Mouse (Mus musculus) forebrain, embryonic 12.5 days (tissue): Measurements from ENCODE around the gene Ncoa1. TPM values are rescaled to one million over a fixed set of nuclear protein-coding genes. Genes with fewer than 3 reads are reported as not detected.
"Not testable (repeated sequence)": the region's sequence is repeated elsewhere in the genome, so short reads cannot be mapped to it uniquely, and the experiment has no call there.

Experiments used
- ATAC-seq: fragments of 200-750 bp; cut with Nextera tagmentation; 2 replicates; pipeline ENCODE4 v1.8.0; 2017; ENCODE audit warnings: moderate TSS enrichment; ENCODE audit not compliant: low FRiP score
- H3K27ac ChIP-seq: fragments of 300-500 bp; sonication (generic); 2 replicates; pipeline ENCODE4 v1.5.1; 2016; ENCODE audit warnings: mild to moderate bottlenecking
- H3K27me3 ChIP-seq: fragments of 300-500 bp; sonication (generic); 2 replicates; pipeline ENCODE4 v1.6.1; 2016; ENCODE audit warnings: mild to moderate bottlenecking
- H3K36me3 ChIP-seq: fragments of 300-500 bp; sonication (generic); replicated peaks from 2 replicates; pipeline ENCODE4 v1.6.1; 2016; ENCODE audit warnings: mild to moderate bottlenecking
- H3K4me1 ChIP-seq: fragments of 300-500 bp; sonication (generic); 2 replicates; pipeline ENCODE4 v1.6.1; 2016
- H3K4me2 ChIP-seq: fragments of 300-500 bp; sonication (generic); 2 replicates; pipeline ENCODE4 v1.6.1; 2016; ENCODE audit warnings: mild to moderate bottlenecking, moderate library complexity
- H3K4me3 ChIP-seq: fragments of 300-500 bp; sonication (generic); replicated peaks from 2 replicates; pipeline ENCODE4 v1.5.1; 2016; ENCODE audit warnings: mild to moderate bottlenecking
- H3K9ac ChIP-seq: fragments of 300-500 bp; sonication (generic); 2 replicates; pipeline ENCODE4 v1.6.1; 2016; ENCODE audit warnings: mild to moderate bottlenecking
- H3K9me3 ChIP-seq: fragments of 300-500 bp; sonication (generic); 2 replicates; pipeline ENCODE4 v1.6.1; 2016
- WGBS: fragments of 180-500 bp; shearing (Covaris S2); methylation state at CpG from one replicate; pipeline ENCODE4 v1.1.7; 2016; 5-methylcytosine and 5-hydroxymethylcytosine counted together
- polyA plus RNA-seq: library from polyadenylated mRNA; unstranded; fragments of >200 nt; fragmentation: Nextera tagmentation; extraction: Ambion mirVana; gene quantifications from 2 replicates; pipeline ENCODE4 v1.2.1, GENCODE M21; 2016

The Ncoa1 gene
- polyA plus RNA-seq, 1 experiment from 2014 or later: 11.1 TPM

- Histone ChIP-seq H3K27me3 (no peaks in the 10 kb centered on the region), H3K9me3 (no peaks in the 10 kb centered on the region), H3K4me2 (no peak overlapping the region), H3K27ac (no peak overlapping the region), H3K4me3 (no peak overlapping the region), H3K4me1 (peaks cover 6% of the 10 kb centered on the region; the same call in 1 of the 2 replicates), H3K36me3 (no peaks in the 10 kb centered on the region), H3K9ac (no peak overlapping the region)
- 87% methylated on average over 3 of the region's 3 CpGs for WGBS
- ATAC-seq: no peak
These were observed 90.8 kb downstream of the Ncoa1 start for GRCm38 (mm10) chr12:4386077-4386719.

GRCm38 (mm10) chr12:4383061-4383460 is 93.9 kb downstream of the Ncoa1 start:
- Histone ChIP-seq H3K4me1 (no peaks in the 10 kb centered on the region), H3K9me3 (no peaks in the 10 kb centered on the region), H3K27me3 (no peaks in the 10 kb centered on the region), H3K4me3 (no peak overlapping the region), H3K4me2 (no peak overlapping the region), H3K27ac (no peak overlapping the region), H3K9ac (no peak overlapping the region), H3K36me3 (no peaks in the 10 kb centered on the region)
- no peak for ATAC-seq
- WGBS: 88% methylated on average over 3 of the region's 3 CpGs

GRCm38 (mm10) chr12:4379298-4379957 is 97.6 kb downstream of the Ncoa1 start:
- H3K27ac ChIP-seq: no peak overlapping the region
- H3K4me3 ChIP-seq: no peak overlapping the region
- H3K4me1 ChIP-seq: peaks cover 12% of the 10 kb centered on the region
- H3K9ac ChIP-seq: no peak overlapping the region
- no peaks in the 10 kb centered on the region for H3K9me3 ChIP-seq
- no peaks in the 10 kb centered on the region for H3K36me3 ChIP-seq
- H3K4me2 ChIP-seq: no peak overlapping the region
- H3K27me3 ChIP-seq: no peaks in the 10 kb centered on the region
- 53% methylated on average over 7 of the region's 7 CpGs for WGBS
- no peak for ATAC-seq

- Histone ChIP-seq H3K4me2 (no peak overlapping the region), H3K27ac (no peak overlapping the region), H3K4me1 (peaks cover 17% of the 10 kb centered on the region), H3K27me3 (no peaks in the 10 kb centered on the region), H3K4me3 (no peak overlapping the region), H3K9me3 (no peaks in the 10 kb centered on the region), H3K9ac (no peak overlapping the region), H3K36me3 (no peaks in the 10 kb centered on the region)
- 73% methylated on average over 4 of the region's 4 CpGs for WGBS
- no peak for ATAC-seq
These were observed 100.5 kb downstream of the Ncoa1 start for GRCm38 (mm10) chr12:4376475-4376874.

GRCm38 (mm10) chr12:4374816-4375493 is 102.0 kb downstream of the Ncoa1 start:
- WGBS: 38% methylated on average over 6 of the region's 6 CpGs
- Histone ChIP-seq H3K4me3 (no peak overlapping the region), H3K9me3 (no peaks in the 10 kb centered on the region), H3K36me3 (no peaks in the 10 kb centered on the region), H3K9ac (no peak overlapping the region), H3K4me1 (peaks cover 17% of the 10 kb centered on the region), H3K4me2 (no peak overlapping the region), H3K27me3 (no peaks in the 10 kb centered on the region), H3K27ac (peak overlapping the region; percentile 69)
- ATAC-seq: peak; percentile 58; the same call in 1 of the 2 replicates

- H3K27ac ChIP-seq: no peak overlapping the region
- H3K27me3 ChIP-seq: no peaks in the 10 kb centered on the region
- H3K4me2 ChIP-seq: no peak overlapping the region
- no peak; the same call in 1 of the 2 replicates for ATAC-seq
- peaks cover 17% of the 10 kb centered on the region for H3K4me1 ChIP-seq
- H3K9ac ChIP-seq: no peak overlapping the region
- no peaks in the 10 kb centered on the region for H3K9me3 ChIP-seq
- no peaks in the 10 kb centered on the region for H3K36me3 ChIP-seq
- H3K4me3 ChIP-seq: no peak overlapping the region
- 49% methylated on average over 1 of the region's 1 CpGs for WGBS
These were observed 105.6 kb downstream of the Ncoa1 start for GRCm38 (mm10) chr12:4371406-4371805.

- Histone ChIP-seq H3K4me1 (no peaks in the 10 kb centered on the region), H3K9me3 (no peaks in the 10 kb centered on the region), H3K4me2 (no peak overlapping the region), H3K4me3 (no peak overlapping the region), H3K27ac (no peak overlapping the region), H3K9ac (no peak overlapping the region), H3K27me3 (no peaks in the 10 kb centered on the region), H3K36me3 (no peaks in the 10 kb centered on the region)
- 97% methylated on average over 1 of the region's 1 CpGs for WGBS
- ATAC-seq: no peak
These were observed 111.0 kb downstream of the Ncoa1 start for GRCm38 (mm10) chr12:4365951-4366350.

GRCm38 (mm10) chr12:4359475-4359874 is 117.5 kb downstream of the Ncoa1 start:
- Histone ChIP-seq H3K9me3 (no peaks in the 10 kb centered on the region), H3K27me3 (no peaks in the 10 kb centered on the region), H3K27ac (peak overlapping the region; percentile 31; the same call in 1 of the 2 replicates), H3K4me1 (peaks cover 11% of the 10 kb centered on the region), H3K36me3 (no peaks in the 10 kb centered on the region), H3K4me2 (no peak overlapping the region), H3K9ac (no peak overlapping the region), H3K4me3 (no peak overlapping the region)
- 33% methylated on average over 1 of the region's 1 CpGs for whole genome bisulfite sequencing
- ATAC-seq: no peak

GRCm38 (mm10) chr12:4358653-4359052 is 118.3 kb downstream of the Ncoa1 start:
- H3K27ac ChIP-seq, H3K4me3 ChIP-seq, H3K9me3 ChIP-seq, H3K36me3 ChIP-seq, ATAC-seq, H3K4me2 ChIP-seq, H3K27me3 ChIP-seq, H3K9ac ChIP-seq: not testable (repeated sequence)
- peaks cover 11% of the 10 kb centered on the region for H3K4me1 ChIP-seq
- 20% methylated on average over 2 of the region's 2 CpGs for WGBS

GRCm38 (mm10) chr12:4358100-4358499 is 118.9 kb downstream of the Ncoa1 start:
- ATAC-seq: no peak
- no peak overlapping the region for H3K4me3 ChIP-seq
- no peaks in the 10 kb centered on the region; the same call in 1 of the 2 replicates for H3K36me3 ChIP-seq
- 95% methylated on average over 4 of the region's 4 CpGs for WGBS
- H3K4me1 ChIP-seq: peaks cover 11% of the 10 kb centered on the region
- no peak overlapping the region for H3K9ac ChIP-seq
- no peaks in the 10 kb centered on the region for H3K9me3 ChIP-seq
- H3K27ac ChIP-seq: no peak overlapping the region
- H3K27me3 ChIP-seq: no peaks in the 10 kb centered on the region
- no peak overlapping the region for H3K4me2 ChIP-seq

- H3K27ac ChIP-seq: no peak overlapping the region
- no peaks in the 10 kb centered on the region for H3K9me3 ChIP-seq
- H3K36me3 ChIP-seq: no peaks in the 10 kb centered on the region; the same call in 1 of the 2 replicates
- H3K27me3 ChIP-seq: no peaks in the 10 kb centered on the region
- H3K4me2 ChIP-seq: no peak overlapping the region
- peaks cover 11% of the 10 kb centered on the region for H3K4me1 ChIP-seq
- H3K9ac ChIP-seq: no peak overlapping the region
- ATAC-seq: no peak
- 85% methylated on average over 5 of the region's 5 CpGs for WGBS
- H3K4me3 ChIP-seq: no peak overlapping the region
These were observed 120.0 kb downstream of the Ncoa1 start for GRCm38 (mm10) chr12:4356834-4357445.

GRCm38 (mm10) chr12:4355019-4355730 is 121.8 kb downstream of the Ncoa1 start:
- H3K4me3 ChIP-seq: no peak overlapping the region
- H3K4me2 ChIP-seq: no peak overlapping the region
- no peaks in the 10 kb centered on the region for H3K9me3 ChIP-seq
- ATAC-seq: no peak
- no peak overlapping the region for H3K9ac ChIP-seq
- H3K4me1 ChIP-seq: peaks cover 11% of the 10 kb centered on the region
- no peaks in the 10 kb centered on the region; the same call in 1 of the 2 replicates for H3K36me3 ChIP-seq
- no peaks in the 10 kb centered on the region for H3K27me3 ChIP-seq
- WGBS: 65% methylated on average over 2 of the region's 2 CpGs
- no peak overlapping the region for H3K27ac ChIP-seq
